Mouse (Mus musculus) testis, adult 2 months (tissue): ENCODE results near the gene Kctd20. TPM values are rescaled to one million over a fixed set of nuclear protein-coding genes. Genes with fewer than 3 reads are reported as not detected.
"Not testable (repeated sequence)": the region's sequence is repeated elsewhere in the genome, so short reads cannot be mapped to it uniquely, and the experiment has no call there.

Experiments
- H3K27ac ChIP-seq: fragments of 200-500 bp; 2 replicates; pipeline ENCODE4 v1.5.1; 2012; ENCODE audit warnings: low read depth, low read length; ENCODE audit not compliant: control insufficient read depth, insufficient read depth
- H3K27me3 ChIP-seq: fragments of 200-500 bp; 2 replicates; pipeline ENCODE4 v1.6.1; 2012; ENCODE audit warnings: mild to moderate bottlenecking, low read length, moderate library complexity; ENCODE audit not compliant: control insufficient read depth, insufficient read depth
- H3K36me3 ChIP-seq: fragments of 200-500 bp; 2 replicates; pipeline ENCODE4 v1.6.1; 2012; ENCODE audit warnings: mild to moderate bottlenecking, low read length; ENCODE audit not compliant: control insufficient read depth, insufficient read depth
- H3K4me1 ChIP-seq: fragments of 200-500 bp; 2 replicates; pipeline ENCODE4 v1.6.1; 2012; ENCODE audit warnings: low read length; ENCODE audit not compliant: control insufficient read depth, insufficient read depth
- H3K4me3 ChIP-seq: fragments of 200-500 bp; 2 replicates; pipeline ENCODE4 v1.5.1; 2012; ENCODE audit warnings: low read depth, mild to moderate bottlenecking, low read length, moderate library complexity, mixed read lengths; ENCODE audit not compliant: control insufficient read depth
- CTCF ChIP-seq: fragments of 200-500 bp; IDR thresholded peaks from 2 replicates; pipeline ENCODE4 v1.5.1; 2012; ENCODE audit warnings: low read depth, mild to moderate bottlenecking, inconsistent platforms, low read length, moderate library complexity; ENCODE audit not compliant: control insufficient read depth, insufficient read depth, insufficient replicate concordance
- POLR2A ChIP-seq: fragments of 200-500 bp; IDR thresholded peaks from 2 replicates; pipeline ENCODE4 v1.6.1; 2012; ENCODE audit warnings: low read depth, mild to moderate bottlenecking, inconsistent platforms, low read length, moderate library complexity; ENCODE audit not compliant: control insufficient read depth
- polyA plus RNA-seq: library from polyadenylated mRNA; depleted of rRNA; stranded (reverse); fragments of >200 nt; gene quantifications from 2 replicates; pipeline ENCODE4 v1.2.3, GENCODE M21; 2012

Gene Kctd20
- polyA plus RNA-seq, 1 experiment = 34.2 TPM

GRCm38 (mm10) chr17:28988291-28988690 is 36.5 kb downstream of the Kctd20 start:
- H3K4me3 ChIP-seq = no peak overlapping the region
- no peaks in the 10 kb centered on the region for H3K4me1 ChIP-seq
- no peak overlapping the region for H3K27ac ChIP-seq
- H3K36me3 ChIP-seq = peaks cover 6% of the 10 kb centered on the region
- no peaks in the 10 kb centered on the region for H3K27me3 ChIP-seq
- no peak for TF ChIP-seq POLR2A
- no peak for TF ChIP-seq CTCF

GRCm38 (mm10) chr17:28988996-28989395 is 37.2 kb downstream of the Kctd20 start:
- Histone ChIP-seq H3K27me3 (no peaks in the 10 kb centered on the region), H3K36me3 (peaks cover 3% of the 10 kb centered on the region), H3K27ac (no peak overlapping the region), H3K4me3 (no peak overlapping the region), H3K4me1 (no peaks in the 10 kb centered on the region)
- TF ChIP-seq POLR2A (no peak), CTCF (no peak)

DNA sequence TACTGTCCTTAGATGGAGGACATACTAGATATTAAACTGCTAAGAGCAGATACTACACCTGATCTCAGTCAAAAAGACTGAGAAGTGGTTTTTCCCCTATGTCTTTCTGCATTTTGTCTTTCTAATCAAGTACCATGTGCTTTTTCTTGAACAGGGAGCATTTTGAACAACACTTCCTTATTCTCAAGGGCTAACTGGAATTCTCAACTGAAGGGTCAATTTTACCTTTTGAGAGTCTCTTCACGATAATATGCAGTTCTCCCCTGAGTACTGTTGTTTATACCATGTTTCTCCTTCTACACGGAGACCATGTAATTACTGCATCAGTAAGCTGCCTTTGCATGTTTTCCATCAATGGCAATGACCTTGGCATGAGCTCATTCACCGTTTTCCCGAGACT is 38.3 kb downstream of the Kctd20 start:
- TF ChIP-seq POLR2A (no peak), CTCF (no peak)
- peaks cover 2% of the 10 kb centered on the region for H3K36me3 ChIP-seq

GRCm38 (mm10) chr17:28991286-28991685 is 39.5 kb downstream of the Kctd20 start:
- Histone ChIP-seq H3K27ac (no peak overlapping the region), H3K4me1 (no peaks in the 10 kb centered on the region), H3K36me3 (peaks cover 2% of the 10 kb centered on the region), H3K27me3 (no peaks in the 10 kb centered on the region), H3K4me3 (no peak overlapping the region)
- TF ChIP-seq POLR2A (no peak), CTCF (no peak)

More for the DNA sequence above, 38.3 kb downstream of the Kctd20 start:
- Histone ChIP-seq H3K27me3 (no peaks in the 10 kb centered on the region), H3K4me3 (no peak overlapping the region), H3K4me1 (no peaks in the 10 kb centered on the region), H3K27ac (no peak overlapping the region)

DNA sequence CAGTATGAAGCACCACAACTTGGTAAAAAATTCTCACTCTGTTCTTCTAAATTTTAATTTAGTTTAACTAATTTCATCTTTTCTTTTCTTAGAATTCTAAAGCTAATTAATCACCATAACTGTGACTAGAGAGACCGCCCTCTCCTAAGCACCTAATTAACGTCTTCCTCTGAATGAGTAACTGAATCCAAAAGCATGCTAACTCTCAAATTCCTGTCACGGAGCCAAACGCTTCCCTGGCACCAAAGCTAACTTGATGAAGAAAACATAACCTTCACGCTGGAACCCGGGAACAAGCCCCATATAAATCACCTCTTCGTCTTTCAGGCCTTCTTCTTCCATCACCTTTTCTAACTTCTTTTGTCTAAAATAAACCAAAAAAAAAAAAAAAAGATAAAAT is 40.4 kb downstream of the Kctd20 start:
- Histone ChIP-seq H3K4me3 (no peak overlapping the region), H3K36me3 (peaks cover 2% of the 10 kb centered on the region), H3K27ac (no peak overlapping the region), H3K4me1 (no peaks in the 10 kb centered on the region), H3K27me3 (no peaks in the 10 kb centered on the region)
- no peak for TF ChIP-seq POLR2A
- no peak for TF ChIP-seq CTCF

GRCm38 (mm10) chr17:28993004-28993403 is 41.3 kb downstream of the Kctd20 start:
- H3K27ac ChIP-seq, H3K4me3 ChIP-seq, H3K4me1 ChIP-seq, H3K27me3 ChIP-seq, H3K36me3 ChIP-seq: not testable (repeated sequence)

DNA sequence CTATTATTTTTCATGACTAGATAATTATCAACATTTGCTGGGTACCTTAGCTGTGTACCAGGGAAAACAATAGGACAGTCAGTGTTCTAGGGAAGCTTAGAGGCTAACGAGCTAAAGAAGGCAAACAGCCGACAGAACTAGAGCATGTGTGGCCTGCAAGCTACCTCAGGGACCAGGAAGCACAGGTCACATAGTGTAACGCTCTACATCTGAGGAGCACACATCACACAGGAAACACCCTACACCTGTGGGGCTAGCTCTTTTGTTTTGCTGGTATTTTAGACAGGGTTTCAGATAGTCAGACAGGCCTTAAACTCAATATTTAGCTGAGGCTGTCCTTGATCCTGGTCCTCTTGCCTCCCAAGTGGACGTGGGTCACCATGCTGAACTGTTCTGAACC is 42.9 kb downstream of the Kctd20 start:
- peaks cover 2% of the 10 kb centered on the region for H3K36me3 ChIP-seq
- H3K27me3 ChIP-seq = no peaks in the 10 kb centered on the region
- no peak overlapping the region for H3K27ac ChIP-seq
- no peak overlapping the region for H3K4me3 ChIP-seq
- TF ChIP-seq CTCF (no peak), POLR2A (no peak)
- no peaks in the 10 kb centered on the region for H3K4me1 ChIP-seq

GRCm38 (mm10) chr17:29000465-29000864 is 48.7 kb downstream of the Kctd20 start:
- Histone ChIP-seq H3K27ac (no peak overlapping the region), H3K4me3 (no peak overlapping the region), H3K4me1 (no peaks in the 10 kb centered on the region), H3K36me3 (peaks cover 2% of the 10 kb centered on the region), H3K27me3 (no peaks in the 10 kb centered on the region)
- TF ChIP-seq CTCF = no peak
